Mouse (Mus musculus): ENCODE data around the gene Mybl2. TPM values are rescaled to one million over a fixed set of nuclear protein-coding genes. Genes with fewer than 3 reads are reported as not detected.

Mybl2 gene
- polyA plus RNA-seq, 2 experiments = 18.9 to 26.0 TPM

DNA sequence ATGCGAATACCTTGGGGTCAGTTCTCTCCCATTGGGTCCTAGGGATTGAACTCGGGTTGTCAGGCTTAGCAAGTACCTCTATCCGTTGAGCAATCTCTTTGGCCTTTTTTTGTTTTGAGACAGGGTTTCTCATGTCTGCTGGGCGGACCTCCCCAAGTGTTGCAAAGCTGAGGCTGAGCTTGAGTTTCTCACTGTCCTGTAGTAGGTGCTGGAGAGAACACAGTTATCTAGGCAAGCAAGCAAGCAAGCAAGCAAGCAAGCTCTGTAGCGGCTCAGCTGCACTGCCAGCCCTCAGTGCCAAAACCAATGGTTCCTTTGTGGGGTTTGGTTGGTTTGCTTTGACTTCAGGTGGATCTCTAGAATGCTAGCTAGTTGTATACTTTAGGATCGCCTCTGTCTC lies 6.1 kb downstream of the Mybl2 start:
- H3K27me3 ChIP-seq (ENCODE audit: control insufficient read depth, insufficient read depth, low read length) = no peaks in the 10 kb centered on the region
- WGBS = 81% methylated on average over 6 of the region's 6 CpGs
- TF ChIP-seq POLR2A (IDR thresholded peaks at IDR 0.05; ENCODE audit: borderline replicate concordance, extremely low read depth, insufficient read depth, insufficient read length) = no peak
- ATAC-seq (ENCODE audit: low FRiP score, low read depth) (no peak), DNase-seq (ENCODE audit: low spot score) (no peak)
- H3K4me1 ChIP-seq (ENCODE audit: control insufficient read depth, insufficient read depth, low read length) = peaks cover under 1% of the 10 kb centered on the region; the same call in 1 of the 2 replicates
- H3K4me2 ChIP-seq (replicated peaks; ENCODE audit: low read depth, low read length, severe bottlenecking) = no peak overlapping the region
- H3K27ac ChIP-seq (replicated peaks; ENCODE audit: low read depth, low read length) = no peak overlapping the region
- H3K9ac ChIP-seq (ENCODE audit: low read depth, low read length, severe bottlenecking) = no peak overlapping the region
- peaks cover 16% of the 10 kb centered on the region; the same call in 1 of the 2 replicates for H3K36me3 ChIP-seq (ENCODE audit: control insufficient read depth, insufficient read depth, low read length)
- no peak overlapping the region for H3K4me3 ChIP-seq (replicated peaks; ENCODE audit: low read length)
- H3K9me3 ChIP-seq (ENCODE audit: control insufficient read depth, low read length) = no peaks in the 10 kb centered on the region

DNA sequence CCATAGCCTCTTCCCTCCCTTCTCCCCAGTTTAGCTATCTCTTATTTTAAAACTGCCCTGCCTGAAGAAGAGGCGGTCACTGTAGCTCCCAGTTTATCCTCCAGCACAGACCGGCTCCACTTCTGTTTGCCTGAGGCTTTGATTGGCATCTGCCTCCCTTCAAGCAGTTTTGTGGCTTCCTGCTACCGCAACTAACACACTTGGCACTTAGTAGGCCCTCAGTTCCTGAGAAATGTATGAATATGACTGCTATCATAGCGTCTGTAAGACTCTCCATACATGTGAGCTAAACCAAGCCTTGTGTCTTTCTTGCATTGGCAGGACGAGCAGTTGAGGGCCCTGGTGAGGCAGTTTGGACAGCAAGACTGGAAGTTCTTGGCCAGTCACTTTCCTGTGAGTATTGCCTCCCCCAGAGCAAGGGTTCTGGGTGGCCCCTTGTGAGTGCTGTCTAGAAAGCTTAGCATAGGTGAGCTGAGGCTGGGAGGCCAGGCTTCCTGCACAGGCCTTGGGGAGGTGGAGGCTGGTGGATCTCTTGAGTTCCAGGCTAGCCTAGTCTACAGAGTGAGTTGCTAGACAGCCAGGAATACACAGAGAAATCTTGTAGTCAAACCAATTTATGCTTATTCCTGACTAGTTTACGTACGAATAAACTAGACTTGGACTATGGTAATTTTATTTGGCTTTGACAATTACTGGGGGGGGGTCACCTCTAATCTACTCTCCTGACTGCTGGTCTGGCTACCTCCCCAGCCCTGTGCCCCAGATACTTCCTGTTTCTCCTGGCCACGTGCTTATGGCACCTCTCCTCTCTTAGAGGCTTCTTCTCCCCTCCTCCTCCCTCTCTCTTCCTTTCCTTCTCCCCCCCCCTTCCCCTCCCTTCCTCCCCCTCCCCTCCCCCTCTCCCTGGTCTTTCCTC lies 7.0 kb downstream of the Mybl2 start:
- WGBS = 78% methylated on average over 8 of the region's 8 CpGs
- Histone ChIP-seq H3K4me2 (replicated peaks; ENCODE audit: low read depth, low read length, severe bottlenecking) (no peak overlapping the region), H3K4me1 (ENCODE audit: control insufficient read depth, insufficient read depth, low read length) (no peaks in the 10 kb centered on the region), H3K9me3 (ENCODE audit: control insufficient read depth, low read length) (no peaks in the 10 kb centered on the region), H3K4me3 (replicated peaks; ENCODE audit: low read length) (no peak overlapping the region), H3K27me3 (ENCODE audit: control insufficient read depth, insufficient read depth, low read length) (no peaks in the 10 kb centered on the region), H3K27ac (replicated peaks; ENCODE audit: low read depth, low read length) (no peak overlapping the region), H3K36me3 (ENCODE audit: control insufficient read depth, insufficient read depth, low read length) (peaks cover 16% of the 10 kb centered on the region; the same call in 1 of the 2 replicates), H3K9ac (ENCODE audit: low read depth, low read length, severe bottlenecking) (no peak overlapping the region)
- DNase-seq (ENCODE audit: low spot score) = no peak
- TF ChIP-seq POLR2A (IDR thresholded peaks at IDR 0.05; ENCODE audit: borderline replicate concordance, extremely low read depth, insufficient read depth, insufficient read length) = no peak
- ATAC-seq (ENCODE audit: low FRiP score, low read depth) = no peak

DNA sequence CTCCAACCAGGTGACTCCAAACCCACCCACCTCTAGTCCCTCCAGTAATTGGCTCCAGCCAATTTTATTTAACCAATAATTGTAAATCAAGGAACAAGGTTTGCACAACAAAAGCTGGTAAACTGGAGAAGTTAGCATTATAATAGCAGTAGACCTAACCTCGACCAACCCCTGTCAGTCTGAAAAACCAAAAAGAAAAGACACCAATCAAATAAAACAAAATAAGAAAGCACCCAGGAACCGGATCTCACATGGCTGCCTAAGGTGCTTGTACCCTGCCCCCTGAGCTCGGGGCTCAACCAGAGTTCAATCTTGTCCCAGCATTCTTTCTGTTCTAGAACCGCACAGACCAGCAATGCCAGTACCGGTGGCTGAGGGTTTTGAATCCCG lies 7.6 kb downstream of the Mybl2 start:
- TF ChIP-seq POLR2A (IDR thresholded peaks at IDR 0.05; ENCODE audit: borderline replicate concordance, extremely low read depth, insufficient read depth, insufficient read length) = no peak
- Histone ChIP-seq H3K36me3 (ENCODE audit: control insufficient read depth, insufficient read depth, low read length) (peaks cover 16% of the 10 kb centered on the region; the same call in 1 of the 2 replicates), H3K4me2 (replicated peaks; ENCODE audit: low read depth, low read length, severe bottlenecking) (no peak overlapping the region), H3K27me3 (ENCODE audit: control insufficient read depth, insufficient read depth, low read length) (no peaks in the 10 kb centered on the region), H3K4me3 (replicated peaks; ENCODE audit: low read length) (no peak overlapping the region), H3K9ac (ENCODE audit: low read depth, low read length, severe bottlenecking) (no peak overlapping the region), H3K4me1 (ENCODE audit: control insufficient read depth, insufficient read depth, low read length) (no peaks in the 10 kb centered on the region), H3K27ac (replicated peaks; ENCODE audit: low read depth, low read length) (no peak overlapping the region), H3K9me3 (ENCODE audit: control insufficient read depth, low read length) (no peaks in the 10 kb centered on the region)
- no peak for ATAC-seq (ENCODE audit: low FRiP score, low read depth)
- DNase-seq (ENCODE audit: low spot score) = no peak
- 73% methylated on average over 6 of the region's 6 CpGs for WGBS

DNA sequence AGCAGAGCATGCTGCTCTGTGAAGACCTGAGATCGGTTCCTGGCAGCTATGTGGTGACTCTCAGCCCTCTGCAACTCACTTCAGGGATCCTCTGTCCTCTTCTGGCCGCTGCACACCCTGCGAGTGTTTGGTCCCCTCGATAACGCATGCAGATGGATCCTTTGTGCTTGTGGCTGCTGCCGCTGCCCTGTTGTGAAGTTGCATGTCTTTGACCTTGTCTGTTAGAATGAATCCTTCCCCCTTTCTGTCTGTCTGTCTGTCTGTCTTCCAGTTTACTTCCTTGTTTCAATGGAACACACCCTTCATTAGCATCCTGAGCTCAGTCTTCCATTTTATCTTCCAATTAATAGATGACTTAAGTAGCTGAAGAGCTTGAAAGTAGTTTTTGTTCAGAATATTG lies 11.8 kb downstream of the Mybl2 start:
- no peaks in the 10 kb centered on the region for H3K27me3 ChIP-seq (ENCODE audit: control insufficient read depth, insufficient read depth, low read length)
- H3K9ac ChIP-seq (ENCODE audit: low read depth, low read length, severe bottlenecking) = no peak overlapping the region
- H3K4me2 ChIP-seq (replicated peaks; ENCODE audit: low read depth, low read length, severe bottlenecking) = no peak overlapping the region
- WGBS = 94% methylated on average over 6 of the region's 6 CpGs
- H3K4me1 ChIP-seq (ENCODE audit: control insufficient read depth, insufficient read depth, low read length) = no peaks in the 10 kb centered on the region
- H3K9me3 ChIP-seq (ENCODE audit: control insufficient read depth, low read length) = no peaks in the 10 kb centered on the region
- ATAC-seq (ENCODE audit: low FRiP score, low read depth) (no peak), DNase-seq (ENCODE audit: low spot score) (no peak)
- TF ChIP-seq POLR2A (IDR thresholded peaks at IDR 0.05; ENCODE audit: borderline replicate concordance, extremely low read depth, insufficient read depth, insufficient read length) = no peak
- H3K36me3 ChIP-seq (ENCODE audit: control insufficient read depth, insufficient read depth, low read length) = peaks cover 29% of the 10 kb centered on the region
- no peak overlapping the region for H3K27ac ChIP-seq (replicated peaks; ENCODE audit: low read depth, low read length)
- no peak overlapping the region for H3K4me3 ChIP-seq (replicated peaks; ENCODE audit: low read length)

DNA sequence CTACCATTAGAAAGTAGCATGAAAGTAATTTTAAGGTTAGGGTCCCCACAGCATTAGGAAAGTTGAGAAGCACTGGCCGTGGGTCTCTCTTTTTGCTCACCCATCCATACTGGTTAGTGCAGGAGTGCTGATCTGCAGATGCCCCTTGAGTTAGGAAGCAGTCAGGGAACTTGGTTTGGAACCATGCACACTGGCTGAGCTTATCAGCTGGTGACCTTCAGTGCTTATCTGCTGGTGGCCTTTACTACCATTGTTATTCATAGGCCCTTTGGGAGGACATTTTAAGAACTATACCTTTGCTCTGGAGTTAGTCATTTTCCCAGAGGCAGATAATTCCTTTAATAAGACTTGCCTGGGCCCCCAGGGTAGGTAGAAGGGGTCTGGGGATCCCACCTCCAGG lies 12.7 kb downstream of the Mybl2 start:
- Histone ChIP-seq H3K4me2 (replicated peaks; ENCODE audit: low read depth, low read length, severe bottlenecking) (no peak overlapping the region), H3K4me3 (replicated peaks; ENCODE audit: low read length) (no peak overlapping the region), H3K4me1 (ENCODE audit: control insufficient read depth, insufficient read depth, low read length) (no peaks in the 10 kb centered on the region), H3K27me3 (ENCODE audit: control insufficient read depth, insufficient read depth, low read length) (no peaks in the 10 kb centered on the region), H3K27ac (replicated peaks; ENCODE audit: low read depth, low read length) (no peak overlapping the region), H3K36me3 (ENCODE audit: control insufficient read depth, insufficient read depth, low read length) (peaks cover 30% of the 10 kb centered on the region), H3K9ac (ENCODE audit: low read depth, low read length, severe bottlenecking) (no peak overlapping the region), H3K9me3 (ENCODE audit: control insufficient read depth, low read length) (no peaks in the 10 kb centered on the region)
- 93% methylated on average over 1 of the region's 1 CpGs for WGBS
- no peak for DNase-seq (ENCODE audit: low spot score)
- TF ChIP-seq POLR2A (IDR thresholded peaks at IDR 0.05; ENCODE audit: borderline replicate concordance, extremely low read depth, insufficient read depth, insufficient read length) = no peak
- no peak for ATAC-seq (ENCODE audit: low FRiP score, low read depth)
